Mouse (Mus musculus): ENCODE data around the gene Trim33. TPM values are rescaled to one million over a fixed set of nuclear protein-coding genes. Genes with fewer than 3 reads are reported as not detected.

The Trim33 gene
- polyA plus RNA-seq, 1 experiment from 2014 or later: 9.8 TPM

- Histone ChIP-seq H3K36me3 (no peaks in the 10 kb centered on the region), H3K4me1 (peaks cover 5% of the 10 kb centered on the region; the same call in 1 of the 2 replicates), H3K27ac (replicated peaks) (no peak overlapping the region), H3K27me3 (replicated peaks) (no peaks in the 10 kb centered on the region), H3K9ac (no peak overlapping the region), H3K4me3 (no peak overlapping the region), H3K4me2 (no peak overlapping the region), H3K9me3 (no peaks in the 10 kb centered on the region)
- no peak for ATAC-seq (ENCODE audit: extremely low read depth, insufficient number of reproducible peaks, low FRiP score, low TSS enrichment)
- WGBS: 54% methylated on average over 10 of the region's 10 CpGs
Measured at GRCm38 (mm10) chr3:103402212-103402611, 123.1 kb downstream of the Trim33 start.

- peaks cover 5% of the 10 kb centered on the region; the same call in 1 of the 2 replicates for H3K4me1 ChIP-seq
- 54% methylated on average over 2 of the region's 2 CpGs for WGBS
Measured at GRCm38 (mm10) chr3:103405135-103405534, 126.0 kb downstream of the Trim33 start.

GRCm38 (mm10) chr3:103405871-103406765 is 127.0 kb downstream of the Trim33 start:
- no peak for ATAC-seq (ENCODE audit: extremely low read depth, insufficient number of reproducible peaks, low FRiP score, low TSS enrichment)
- Histone ChIP-seq H3K4me2 (no peak overlapping the region), H3K27ac (replicated peaks) (no peak overlapping the region), H3K27me3 (replicated peaks) (no peaks in the 10 kb centered on the region), H3K4me1 (peaks cover 5% of the 10 kb centered on the region; the same call in 1 of the 2 replicates), H3K36me3 (no peaks in the 10 kb centered on the region), H3K9me3 (no peaks in the 10 kb centered on the region), H3K4me3 (no peak overlapping the region), H3K9ac (no peak overlapping the region)
- 76% methylated on average over 11 of the region's 11 CpGs for WGBS

More at GRCm38 (mm10) chr3:103405135-103405534, 126.0 kb downstream of the Trim33 start:
- no peak overlapping the region for H3K4me2 ChIP-seq
- H3K36me3 ChIP-seq: no peaks in the 10 kb centered on the region
- no peaks in the 10 kb centered on the region for H3K9me3 ChIP-seq
- H3K27ac ChIP-seq (replicated peaks): no peak overlapping the region
- no peak overlapping the region for H3K9ac ChIP-seq
- no peak for ATAC-seq (ENCODE audit: extremely low read depth, insufficient number of reproducible peaks, low FRiP score, low TSS enrichment)
- H3K4me3 ChIP-seq: no peak overlapping the region
- no peaks in the 10 kb centered on the region for H3K27me3 ChIP-seq (replicated peaks)

Other genes with a start within 250 kb of the Trim33 start
- 82.4 and 83.1 TPM in 2 replicates for gene Nras, start 221.0 kb upstream of the Trim33 start, polyA plus RNA-seq (2015; fragmentation: Nextera tagmentation; extraction: Ambion mirVana)
- gene Ampd1, start 205.3 kb upstream of the Trim33 start, polyA plus RNA-seq (2015; fragmentation: Nextera tagmentation; extraction: Ambion mirVana): 0.09 and 0.16 TPM in 2 replicates
- 3.0 and 3.7 TPM in 2 replicates for gene Dennd2c, start 176.7 kb upstream of the Trim33 start, polyA plus RNA-seq (2015; fragmentation: Nextera tagmentation; extraction: Ambion mirVana)
- 121 and 139 TPM in 2 replicates for gene Bcas2, start 107.6 kb upstream of the Trim33 start, polyA plus RNA-seq (2015; fragmentation: Nextera tagmentation; extraction: Ambion mirVana)